Mouse (Mus musculus) midbrain, embryonic 14.5 days (tissue): Measurements from ENCODE around the gene 9330182O14Rik. TPM values are rescaled to one million over a fixed set of nuclear protein-coding genes. Genes with fewer than 3 reads are reported as not detected.
A peak's percentile ranks its signal among the peaks of the same experiment; 100 is the strongest.

ENCODE experiments used
- ATAC-seq: fragments of 200-750 bp; cut with Nextera tagmentation; 2 replicates; pipeline ENCODE4 v1.8.0; 2017; ENCODE audit warnings: moderate number of reproducible peaks, moderate library complexity; ENCODE audit not compliant: low FRiP score, low TSS enrichment
- DNase-seq: peaks from one replicate; pipeline ENCODE4 v3.0.0-alpha.2; 2015
- H3K27ac ChIP-seq: fragments of 300-500 bp; sonication (generic); replicated peaks from 2 replicates; pipeline ENCODE4 v1.5.1; 2014; ENCODE audit warnings: mild to moderate bottlenecking, low read depth, low read length, moderate library complexity
- H3K27me3 ChIP-seq: fragments of 300-500 bp; sonication (generic); 2 replicates; pipeline ENCODE4 v1.6.1; 2014; ENCODE audit warnings: low read length, control low read depth, mixed read lengths; ENCODE audit not compliant: control insufficient read depth, insufficient read depth
- H3K36me3 ChIP-seq: fragments of 300-500 bp; sonication (generic); 2 replicates; pipeline ENCODE4 v1.6.1; 2014; ENCODE audit warnings: low read length, control low read depth; ENCODE audit not compliant: control insufficient read depth, insufficient read depth
- H3K4me1 ChIP-seq: fragments of 300-500 bp; sonication (generic); 2 replicates; pipeline ENCODE4 v1.6.1; 2014; ENCODE audit warnings: mild to moderate bottlenecking, antibody characterized with exemption, low read length, control low read depth; ENCODE audit not compliant: control insufficient read depth, insufficient read depth
- H3K4me2 ChIP-seq: fragments of 300-500 bp; sonication (generic); 2 replicates; pipeline ENCODE4 v1.6.1; 2014; ENCODE audit warnings: mild to moderate bottlenecking, low read length, moderate library complexity
- H3K4me3 ChIP-seq: fragments of 300-500 bp; sonication (generic); replicated peaks from 2 replicates; pipeline ENCODE4 v1.5.1; 2014; ENCODE audit warnings: low read depth, low read length
- H3K9ac ChIP-seq: fragments of 300-500 bp; sonication (generic); replicated peaks from 2 replicates; pipeline ENCODE4 v1.6.1; 2014; ENCODE audit warnings: mild to moderate bottlenecking, low read length, moderate library complexity
- H3K9me3 ChIP-seq: fragments of 300-500 bp; sonication (generic); 2 replicates; pipeline ENCODE4 v1.6.1; 2016; ENCODE audit warnings: low read length, control low read depth, mixed read lengths; ENCODE audit not compliant: control insufficient read depth
- WGBS: fragments of 180-500 bp; shearing (Covaris S2); extraction: QIAGEN DNeasy Blood & Tissue Kit; methylation state at CpG from one replicate; pipeline ENCODE4 v1.1.7; 2014; 5-methylcytosine and 5-hydroxymethylcytosine counted together
- microRNA-seq: library from miRNA; unstranded; fragments of <30 nt; microRNA quantifications from one replicate; pipeline ENCODE4, GENCODE M21; 2016
- polyA plus RNA-seq: library from polyadenylated mRNA; unstranded; fragments of >200 nt; fragmentation: Nextera tagmentation; extraction: Ambion mirVana; gene quantifications from 2 replicates; pipeline ENCODE4 v1.2.1, GENCODE M21; 2014

9330182O14Rik gene
- polyA plus RNA-seq, 1 experiment from 2014 or later = not detected

GRCm38 (mm10) chr15:40169705-40170104 lies 35.5 kb downstream of the 9330182O14Rik start:
- ATAC-seq (peak; percentile 57; the same call in 1 of the 2 replicates), DNase-seq (peak; percentile 65)
- H3K4me1 ChIP-seq = peaks cover 19% of the 10 kb centered on the region; the same call in 1 of the 2 replicates
- H3K4me2 ChIP-seq = peak overlapping the region; percentile 37
- H3K27ac ChIP-seq = no peak overlapping the region
- H3K9me3 ChIP-seq = no peaks in the 10 kb centered on the region
- H3K36me3 ChIP-seq = no peaks in the 10 kb centered on the region
- H3K4me3 ChIP-seq = 0 out of 2 replicates have a peak overlapping the region, but pooled peaks have one; percentile 4
- no peak overlapping the region for H3K9ac ChIP-seq
- 25% methylated on average over 13 of the region's 13 CpGs for WGBS
- H3K27me3 ChIP-seq = no peaks in the 10 kb centered on the region

- Histone ChIP-seq H3K4me3 (no peak overlapping the region), H3K9me3 (no peaks in the 10 kb centered on the region), H3K4me1 (no peaks in the 10 kb centered on the region), H3K36me3 (no peaks in the 10 kb centered on the region), H3K27me3 (no peaks in the 10 kb centered on the region), H3K4me2 (no peak overlapping the region), H3K27ac (no peak overlapping the region), H3K9ac (no peak overlapping the region)
- 8% methylated on average over 2 of the region's 2 CpGs for WGBS
- DNase-seq (no peak), ATAC-seq (no peak)
These were observed 45.3 kb downstream of the 9330182O14Rik start for GRCm38 (mm10) chr15:40179423-40179822.

- 82% methylated on average over 6 of the region's 6 CpGs for WGBS
- Histone ChIP-seq H3K9me3 (no peaks in the 10 kb centered on the region), H3K4me1 (no peaks in the 10 kb centered on the region), H3K9ac (no peak overlapping the region), H3K36me3 (no peaks in the 10 kb centered on the region), H3K27ac (no peak overlapping the region), H3K4me3 (no peak overlapping the region), H3K27me3 (no peaks in the 10 kb centered on the region), H3K4me2 (no peak overlapping the region)
- no peak for ATAC-seq
- DNase-seq = no peak
These were observed 52.9 kb downstream of the 9330182O14Rik start for GRCm38 (mm10) chr15:40187017-40187416.

Small RNA genes lying within 50 kb of the gene (microRNA-seq; reads per million reads assigned to microRNA genes)
- gene Gm25958 = not detected
